Mouse (Mus musculus) adrenal gland (tissue): ENCODE data around the gene Rsbn1l.
"Not testable (repeated sequence)": the region's sequence is repeated elsewhere in the genome, so short reads cannot be mapped to it uniquely, and the experiment has no call there.

Experiments
- intact Hi-C: fragments of 180-260 bp; cut with DNase I; formaldehyde crosslinking; loops from one replicate; pipeline ENCODE4 v1.15.1; 2025

Rsbn1l gene

DNA sequence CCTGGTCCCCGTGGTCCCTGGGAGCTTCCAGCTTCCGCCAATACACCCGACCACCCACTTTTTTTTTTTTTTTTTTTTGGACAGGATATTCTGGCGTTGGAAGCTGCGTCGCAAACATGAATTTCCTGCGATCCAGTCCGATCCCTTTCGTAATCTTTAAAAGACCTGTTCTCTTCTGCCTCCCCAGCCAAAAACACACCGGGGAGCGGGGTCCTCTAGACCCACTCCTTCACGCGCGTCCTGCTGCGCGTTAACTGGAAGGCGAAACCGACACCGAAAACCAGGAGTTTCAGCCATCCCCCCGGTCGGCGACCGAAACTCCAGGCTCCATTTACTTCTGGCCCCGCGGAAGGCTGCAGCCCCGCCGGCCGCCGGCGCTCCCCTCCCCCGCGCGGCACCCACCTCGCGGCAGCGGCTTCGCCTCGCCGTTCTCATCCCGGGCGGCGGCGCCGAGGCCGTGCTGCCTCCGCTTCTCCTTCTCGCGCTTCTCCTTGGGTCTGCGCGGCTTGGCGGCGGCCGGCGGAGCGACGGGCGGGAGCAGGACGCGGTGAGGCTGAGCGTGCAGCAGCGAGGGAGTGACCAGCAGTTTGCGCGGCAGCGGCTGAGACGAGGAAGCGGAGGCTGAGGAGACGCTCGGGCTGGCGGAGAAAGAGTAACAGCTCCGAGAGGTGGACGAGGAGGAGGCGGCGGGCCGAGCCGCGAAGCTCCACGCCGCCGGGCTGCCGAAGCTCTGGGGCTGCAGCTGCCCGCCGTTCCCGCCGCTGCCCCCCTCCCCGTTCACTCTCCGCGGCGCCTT lies 5.1 kb downstream of the Rsbn1l start:
- intact Hi-C loops: loop anchor here (2.0 to 5.0 kb wide), 2 partner anchors 39 to 68 kb away; partner anchors contain the start of genes Phtf2 and Tmem60

- intact Hi-C loops: loop anchor here (2.0 to 5.0 kb wide), 2 partner anchors 38 to 68 kb away; partner anchors contain the start of genes Phtf2 and Tmem60
Measured at GRCm38 (mm10) chr5:20950516-20950854, 5.7 kb downstream of the Rsbn1l start.

GRCm38 (mm10) chr5:20950093-20950492 lies 6.1 kb downstream of the Rsbn1l start:
- intact Hi-C loops: loop anchor here (2.0 to 5.0 kb wide), 2 partner anchors 38 to 67 kb away; partner anchors contain the start of genes Phtf2 and Tmem60

DNA sequence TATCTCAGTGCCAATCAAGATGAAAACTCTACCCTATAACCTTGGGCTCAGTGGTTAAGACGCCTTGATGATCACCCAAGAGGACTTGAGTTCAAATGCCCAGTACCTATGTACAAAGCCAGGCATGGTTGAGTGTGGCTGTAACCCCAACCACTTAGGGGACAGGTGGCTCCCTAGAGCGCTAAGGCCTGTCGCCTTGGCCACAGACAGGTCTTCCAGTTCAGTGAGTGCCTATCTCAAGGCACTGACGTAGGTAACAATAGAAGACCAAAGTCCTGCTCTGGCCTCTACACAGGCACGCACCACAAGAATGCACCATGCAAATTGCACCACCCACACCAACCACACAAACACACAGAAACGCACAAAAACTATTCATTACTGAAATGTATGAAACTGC lies 9.3 kb downstream of the Rsbn1l start:
- intact Hi-C loops: no loop called here

DNA sequence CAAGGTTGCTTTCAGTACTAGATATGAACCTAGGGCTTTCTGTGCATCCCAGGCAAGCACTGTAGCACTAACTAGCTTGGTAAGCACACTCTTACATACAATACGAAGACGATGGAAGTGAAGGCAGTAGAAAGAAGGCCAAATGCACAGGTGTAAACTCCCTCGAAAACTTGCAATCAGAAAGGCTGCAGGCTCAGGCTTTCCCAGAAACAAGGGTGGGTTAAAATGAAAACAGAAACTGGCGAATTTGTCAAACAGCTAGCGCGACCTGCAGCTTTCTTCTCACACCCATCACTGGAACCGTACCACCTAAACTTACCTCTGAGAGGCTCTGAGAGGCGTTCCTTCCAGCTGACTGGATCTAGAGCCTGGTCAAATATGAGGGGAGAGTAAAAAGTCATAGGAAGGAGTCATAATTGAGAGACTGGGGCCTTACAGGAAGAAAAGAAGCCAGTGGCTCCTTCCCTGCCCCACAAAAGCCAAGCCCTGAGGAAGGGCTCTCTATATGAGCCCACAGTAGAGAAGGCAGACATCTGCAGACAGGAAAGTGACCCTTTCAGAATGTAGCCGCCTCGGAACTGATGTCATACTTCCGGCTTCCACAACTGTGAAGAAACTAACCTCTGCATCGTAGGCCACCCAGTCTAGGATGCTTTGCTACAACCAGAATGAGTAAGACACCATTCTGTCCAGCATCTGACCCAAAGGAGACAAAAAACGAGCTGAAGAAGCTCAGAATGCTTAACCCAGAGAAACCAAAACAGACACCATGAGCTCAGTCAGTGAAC lies 11.0 kb downstream of the Rsbn1l start:
- intact Hi-C loops: no loop called here

GRCm38 (mm10) chr5:20943791-20944190 lies 12.4 kb downstream of the Rsbn1l start:
- intact Hi-C loops: not testable (repeated sequence)

DNA sequence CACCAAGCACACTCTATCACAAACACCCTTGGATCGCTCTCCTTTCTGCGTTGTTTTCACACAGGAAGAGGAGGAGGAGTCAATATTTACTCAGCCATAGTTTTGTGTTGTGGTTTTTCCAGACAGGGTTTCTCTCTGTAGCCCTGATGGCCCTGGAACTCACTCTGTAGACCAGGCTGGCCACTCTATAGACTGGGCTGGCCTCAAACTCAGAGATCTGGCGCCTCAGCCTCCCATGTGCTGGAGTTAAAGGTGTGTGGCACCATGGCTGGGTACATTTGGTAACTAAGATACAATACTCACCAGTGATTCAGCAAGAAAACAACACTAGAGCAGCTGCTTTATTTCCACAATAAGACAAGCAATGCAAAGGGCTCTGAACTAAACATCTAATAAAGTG lies 13.7 kb downstream of the Rsbn1l start:
- intact Hi-C loops: no loop called here

DNA sequence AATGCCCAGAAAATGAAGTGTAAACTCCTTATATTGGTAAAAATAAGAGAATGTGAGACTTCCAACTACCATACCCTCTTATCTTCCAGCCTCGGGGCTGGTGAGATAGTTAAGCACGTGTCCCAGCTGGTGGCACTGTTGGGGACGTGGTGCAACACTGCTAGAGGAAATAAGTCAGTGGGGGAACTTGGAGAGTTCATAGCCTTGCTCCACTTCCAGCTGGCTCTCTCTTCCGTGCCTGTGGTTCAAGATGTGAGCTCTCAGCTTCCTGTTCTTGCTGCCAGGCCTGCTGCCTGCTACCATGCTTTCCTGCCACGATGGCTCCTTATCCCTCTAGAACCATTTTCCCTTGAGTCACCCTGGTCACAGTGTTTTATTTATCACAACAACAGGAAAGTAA lies 15.0 kb downstream of the Rsbn1l start:
- intact Hi-C loops: no loop called here

GRCm38 (mm10) chr5:20940696-20941095 lies 15.5 kb downstream of the Rsbn1l start:
- intact Hi-C loops: no loop called here

DNA sequence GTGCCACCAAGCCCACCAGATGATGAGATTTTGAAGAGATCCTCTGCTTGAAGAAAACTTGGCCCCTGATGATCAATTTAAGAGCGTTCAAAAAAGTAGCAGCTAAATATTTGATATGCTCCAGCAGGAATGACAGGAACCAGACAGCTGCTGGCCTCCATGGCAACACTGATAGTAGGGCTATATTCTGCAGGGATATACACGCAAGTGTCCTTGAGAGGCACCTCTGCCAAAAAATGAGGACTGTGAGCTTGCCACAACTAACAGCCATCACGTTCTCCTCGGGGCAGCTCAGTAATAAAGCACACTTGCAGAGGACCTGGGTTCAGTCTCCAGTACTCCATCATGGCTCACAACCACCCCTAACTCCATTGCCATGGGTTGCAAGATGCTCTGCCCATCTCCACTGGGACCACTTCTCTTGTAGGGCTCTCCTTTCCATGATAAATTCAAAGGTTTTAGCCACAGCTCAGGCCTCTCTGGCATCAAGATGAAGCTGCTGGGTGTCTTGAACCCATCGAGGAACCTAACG lies 16.1 kb downstream of the Rsbn1l start:
- intact Hi-C loops: no loop called here

GRCm38 (mm10) chr5:20938523-20938922 lies 17.7 kb downstream of the Rsbn1l start:
- intact Hi-C loops: no loop called here

DNA sequence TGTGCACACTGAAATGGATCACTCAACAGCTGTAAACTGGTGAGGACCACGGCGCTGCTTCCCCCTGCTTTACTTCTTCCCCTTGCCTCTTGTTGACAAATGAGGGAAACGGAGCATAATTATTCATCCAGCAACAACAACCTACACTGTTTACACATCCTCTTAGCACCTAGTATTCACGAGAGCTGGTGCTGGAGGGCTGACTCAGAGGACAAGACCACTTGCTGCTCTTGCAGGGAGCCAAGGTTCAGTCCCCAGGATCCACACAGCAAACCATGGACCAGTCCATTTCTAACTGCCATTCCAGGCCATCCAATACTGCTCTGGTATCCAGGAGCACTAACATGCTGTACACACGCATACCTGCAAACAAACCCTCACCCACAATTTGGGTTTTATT lies 20.3 kb downstream of the Rsbn1l start:
- intact Hi-C loops: no loop called here

DNA sequence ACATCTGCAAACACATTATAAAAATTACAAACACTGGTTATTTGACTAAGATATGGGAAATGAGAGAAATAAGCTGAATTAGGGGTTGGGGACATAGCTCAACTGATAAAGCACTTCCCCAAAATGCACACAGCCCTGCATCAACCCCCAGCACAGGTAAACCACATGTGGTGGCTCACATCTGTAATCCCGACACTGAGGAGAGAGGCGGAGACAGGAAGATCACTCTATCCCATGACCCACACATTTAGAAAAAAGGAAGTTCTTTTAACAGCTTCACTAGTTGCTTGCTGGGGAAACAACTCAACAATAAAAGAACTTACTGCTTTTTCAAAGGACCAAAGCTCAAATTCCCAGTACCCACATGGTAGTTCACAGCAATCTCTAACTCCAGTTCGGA lies 23.6 kb downstream of the Rsbn1l start:
- intact Hi-C loops: no loop called here

DNA sequence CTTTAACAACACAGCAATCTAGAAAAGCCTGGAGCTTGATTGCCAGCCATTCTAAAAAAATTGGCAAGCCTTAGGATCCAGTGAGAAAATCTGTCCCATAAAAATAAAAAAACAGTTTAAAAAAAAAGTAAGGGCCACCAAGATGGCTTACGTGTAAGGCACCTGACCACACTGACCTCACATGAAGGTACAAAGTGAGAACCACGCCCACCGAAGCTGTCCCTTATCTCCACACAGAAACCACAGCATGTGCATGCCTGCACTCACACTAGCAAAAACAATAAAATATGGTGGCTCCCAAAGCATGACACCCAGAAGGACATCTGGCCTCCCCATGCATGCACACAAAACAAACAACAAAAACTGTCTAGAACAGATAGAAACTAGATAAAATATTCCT lies 24.9 kb downstream of the Rsbn1l start:
- intact Hi-C loops: no loop called here

DNA sequence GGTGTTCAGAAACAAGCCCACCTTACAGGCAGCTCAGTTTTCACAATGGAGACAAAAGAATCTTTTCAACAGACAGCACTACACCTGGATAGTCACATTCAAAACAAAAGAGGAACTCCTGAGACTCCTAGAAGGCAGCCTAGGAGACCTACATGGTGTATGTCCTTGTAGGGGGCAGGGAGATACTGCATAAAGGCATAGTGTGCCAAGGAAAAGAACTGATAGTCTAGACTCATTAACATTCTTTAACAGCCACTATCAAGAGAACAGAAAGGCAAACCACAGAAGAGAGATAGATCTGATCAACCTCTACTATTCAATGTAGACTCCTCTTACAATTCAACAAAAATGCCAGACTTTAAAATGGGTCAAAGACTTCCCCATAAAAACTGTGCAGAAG lies 25.8 kb downstream of the Rsbn1l start:
- intact Hi-C loops: no loop called here

DNA sequence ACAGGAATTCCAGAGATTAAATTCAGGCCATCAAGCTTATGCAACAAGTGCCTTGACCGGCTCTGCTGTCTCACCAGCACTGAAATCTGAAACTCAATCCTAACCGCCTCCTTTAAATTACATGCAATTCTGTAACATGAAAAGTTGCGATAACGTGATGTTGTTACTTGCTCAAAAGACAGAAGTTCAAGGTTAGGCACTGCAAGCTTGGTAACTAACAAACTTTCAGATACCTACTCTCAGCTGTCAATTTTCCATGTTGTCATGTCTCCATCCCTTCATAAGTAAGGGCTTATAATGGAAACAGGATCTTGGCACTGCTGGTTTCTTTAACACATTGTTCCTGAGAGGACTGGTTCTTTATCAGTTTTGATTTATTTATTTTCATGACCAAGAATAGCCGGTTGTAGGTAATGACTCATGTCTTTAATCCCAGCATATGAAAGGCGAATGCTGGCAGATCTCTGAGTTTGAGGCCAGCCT lies 26.5 kb downstream of the Rsbn1l start:
- intact Hi-C loops: no loop called here

DNA sequence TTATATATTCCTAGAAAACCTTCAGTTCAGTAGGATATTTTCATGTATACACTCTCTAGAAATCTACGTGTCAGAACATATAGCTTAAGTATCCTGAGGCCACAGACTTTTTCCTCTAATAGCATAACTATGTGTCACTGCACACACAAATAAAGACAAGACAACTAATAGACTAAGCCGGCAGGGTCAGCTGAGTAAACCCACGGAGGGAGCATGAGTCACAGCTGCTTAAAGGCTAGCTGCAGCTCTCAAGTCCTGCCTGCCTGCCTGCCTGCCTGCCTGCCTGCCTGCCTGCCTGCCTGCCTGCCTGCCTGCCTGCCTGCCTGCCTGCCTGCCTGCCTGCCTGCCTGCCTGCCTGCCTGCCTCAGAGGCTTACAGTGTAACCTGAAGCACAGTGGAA lies 30.7 kb downstream of the Rsbn1l start:
- intact Hi-C loops: no loop called here

- intact Hi-C loops: no loop called here
Measured at GRCm38 (mm10) chr5:20924608-20925007, 31.6 kb downstream of the Rsbn1l start.

GRCm38 (mm10) chr5:20919566-20919965 lies 36.6 kb downstream of the Rsbn1l start:
- intact Hi-C loops: no loop called here

DNA sequence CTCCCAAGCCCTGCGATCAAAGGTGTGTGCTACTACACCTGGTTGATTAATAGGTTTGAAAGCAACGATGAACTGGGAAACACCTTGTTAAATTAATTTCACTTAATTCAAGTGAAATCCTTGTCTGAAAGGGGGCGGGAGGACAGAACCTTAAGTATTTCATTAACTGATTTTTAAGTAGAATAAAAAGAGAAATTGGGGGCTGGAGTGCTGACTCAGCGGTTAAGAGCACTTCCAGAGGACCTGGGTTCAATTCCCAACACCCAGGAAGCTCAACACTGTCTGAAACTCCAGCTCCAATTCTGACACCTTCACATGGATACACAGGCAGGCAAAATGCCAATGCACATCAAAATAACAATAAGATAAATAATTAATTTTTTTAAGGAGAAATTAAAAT lies 37.2 kb downstream of the Rsbn1l start:
- intact Hi-C loops: no loop called here

- intact Hi-C loops: loop anchor here (5.0 kb wide), 2 partner anchors 39 to 54 kb away; no protein-coding TSS in a partner anchor
Measured at GRCm38 (mm10) chr5:20913372-20914275, 42.6 kb downstream of the Rsbn1l start.
